Mouse (Mus musculus) ES-Bruce4 (cell line): Measurements from ENCODE around the gene Cdipt.

Source experiments
- CTCF ChIP-seq: IDR thresholded peaks from one replicate; pipeline ENCODE4 v1.8.1; 2011; ENCODE audit warnings: low read depth, low read length
- EP300 ChIP-seq: IDR thresholded peaks from 2 replicates; pipeline ENCODE4 v1.6.1; 2011; ENCODE audit warnings: low read depth, low read length; ENCODE audit not compliant: insufficient read depth
- POLR2A ChIP-seq: IDR thresholded peaks from one replicate; pipeline ENCODE4 v1.8.1; 2011; ENCODE audit warnings: low read length; ENCODE audit not compliant: insufficient read depth

- no peak for TF ChIP-seq CTCF
- no peak for TF ChIP-seq POLR2A
- TF ChIP-seq EP300 = no peak
Observed at GRCm38 (mm10) chr7:127023896-127024690, 48.4 kb downstream of the Cdipt start.
